Mouse (Mus musculus): Measurements from ENCODE around the gene Ccdc24. TPM values are rescaled to one million over a fixed set of nuclear protein-coding genes. Genes with fewer than 3 reads are reported as not detected.

Ccdc24 gene
- 0.71 and 0.78 TPM in 2 replicates for total RNA-seq (2021)
- long read RNA-seq, experiment 1, partial matches to known transcripts = 0 of 1 reads
- long read RNA-seq, experiment 1, other reads (novel, unspliced or antisense) = 0 of 1 reads
- long read RNA-seq, experiment 2 = 0 reads

DNA sequence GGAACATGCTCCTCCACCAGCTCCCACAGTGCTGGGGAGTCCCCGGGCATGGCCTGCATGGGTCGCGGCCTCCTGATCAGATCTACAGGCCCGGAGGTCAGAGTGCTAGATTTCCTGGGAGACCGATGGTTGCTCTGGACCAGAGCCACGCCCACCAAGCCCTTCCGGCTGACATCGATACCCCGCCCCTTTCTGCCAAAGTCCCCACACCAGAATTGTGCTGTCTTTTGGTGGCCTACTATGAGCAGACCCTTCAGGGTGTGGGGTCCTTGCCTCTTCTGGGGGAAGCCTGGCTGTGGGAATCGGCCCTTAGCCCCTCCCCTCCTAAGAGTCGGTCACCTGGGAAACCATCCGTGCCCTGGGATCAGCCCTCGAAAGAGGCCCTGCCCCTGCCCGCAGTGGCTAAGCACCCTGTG lies at the start of gene Ccdc24:
Gene Ccdc24 (minus strand): TSS at position 87 of the 416 bp plus-strand sequence.
- peak; percentile 51 for DNase-seq

DNA sequence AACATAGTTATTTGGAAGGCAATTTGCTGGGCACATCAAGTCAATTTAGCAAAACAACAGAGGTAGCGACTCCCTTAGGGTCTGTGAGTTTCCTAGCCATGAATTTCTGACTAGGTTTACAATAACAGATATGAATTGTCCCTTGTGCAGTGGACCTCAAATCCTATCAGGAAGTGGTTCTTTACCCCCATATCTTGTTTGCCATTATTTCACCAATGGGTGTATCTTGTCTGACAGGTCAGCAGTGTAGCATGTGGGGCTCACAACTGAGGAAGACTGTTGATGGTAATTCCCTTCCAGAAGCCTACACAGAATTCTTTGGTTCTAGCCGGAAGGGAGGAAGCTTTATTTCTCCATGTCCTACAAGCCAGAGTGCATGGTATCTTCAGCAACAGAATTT lies 49.0 kb upstream of the Ccdc24 start:
- no peak for DNase-seq

DNA sequence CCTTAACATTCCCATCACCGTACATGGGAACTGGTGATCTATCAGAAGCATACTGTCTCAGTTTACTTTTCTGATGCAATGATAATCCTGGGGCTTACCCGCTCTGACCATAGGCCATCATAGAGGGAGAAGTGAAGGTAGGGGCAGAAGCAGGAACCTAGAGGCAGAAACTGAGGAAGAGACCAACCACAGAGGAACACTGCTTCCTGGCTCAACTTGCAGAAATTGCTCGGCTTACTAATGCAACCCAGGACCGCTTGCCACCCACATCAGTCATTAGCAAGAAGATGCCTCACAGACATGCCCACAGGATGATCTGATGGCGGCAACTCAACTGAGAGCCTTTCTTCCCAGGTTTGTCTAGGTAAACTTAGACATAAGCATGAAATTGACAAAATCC lies 46.4 kb upstream of the Ccdc24 start:
- DNase-seq = no peak

DNA sequence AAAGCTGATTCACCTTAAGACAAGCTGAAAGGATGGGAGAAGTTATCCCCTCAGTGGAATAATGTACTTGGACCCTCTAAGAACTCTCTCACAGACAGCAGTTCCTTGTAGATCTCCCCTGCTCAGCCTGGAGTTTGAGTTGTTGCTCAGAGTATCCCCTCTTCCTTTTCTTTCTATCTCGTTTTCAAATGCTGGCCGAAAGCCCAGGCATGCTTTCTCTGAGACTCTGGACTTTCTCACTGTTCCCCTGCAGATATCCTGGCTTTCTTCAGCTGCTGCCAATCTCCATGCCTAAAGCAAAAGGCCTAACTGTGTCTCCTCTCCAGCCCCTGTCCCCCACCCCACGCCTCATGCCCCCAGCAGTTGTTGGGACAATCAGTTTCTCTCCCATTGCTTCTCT lies 45.9 kb upstream of the Ccdc24 start:
- no peak for DNase-seq

DNA sequence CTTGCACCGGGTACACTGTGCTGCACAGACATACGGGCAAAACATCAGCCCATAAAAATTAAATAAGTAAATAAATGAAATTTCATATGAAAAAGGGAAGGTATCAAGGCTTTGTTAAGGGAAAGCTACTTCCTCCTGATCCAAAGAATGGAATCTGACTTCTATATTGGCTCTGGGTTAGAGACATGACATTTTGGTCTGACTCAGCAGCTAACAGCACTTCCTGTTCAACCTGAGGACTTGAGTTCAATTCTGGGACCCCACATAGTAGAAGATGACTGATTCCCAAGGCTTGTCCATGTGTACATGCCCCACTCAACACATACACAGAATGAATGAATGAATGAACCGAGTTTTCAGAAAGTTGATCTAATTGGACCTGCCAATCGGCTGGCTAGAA lies 45.5 kb upstream of the Ccdc24 start:
- no peak for DNase-seq

DNA sequence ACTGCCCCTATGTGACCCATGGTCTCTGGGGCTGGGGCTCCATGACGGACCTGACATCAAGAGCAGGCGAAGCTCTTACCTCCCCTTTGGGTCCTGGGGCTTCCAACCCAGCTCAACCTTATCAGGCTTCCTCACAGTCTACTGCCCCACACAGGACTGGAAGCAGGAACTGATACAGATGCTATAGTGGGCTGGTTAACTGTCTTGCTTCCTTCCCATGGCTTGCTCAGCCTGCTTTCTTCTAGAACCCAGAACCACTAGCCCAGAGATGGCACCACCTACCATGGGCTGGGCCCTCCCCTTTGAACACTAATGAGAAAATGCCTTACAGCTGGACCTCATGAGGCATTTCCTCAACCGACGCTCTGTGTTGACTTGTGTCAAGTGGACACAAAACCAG lies 45.0 kb upstream of the Ccdc24 start:
- DNase-seq = no peak

DNA sequence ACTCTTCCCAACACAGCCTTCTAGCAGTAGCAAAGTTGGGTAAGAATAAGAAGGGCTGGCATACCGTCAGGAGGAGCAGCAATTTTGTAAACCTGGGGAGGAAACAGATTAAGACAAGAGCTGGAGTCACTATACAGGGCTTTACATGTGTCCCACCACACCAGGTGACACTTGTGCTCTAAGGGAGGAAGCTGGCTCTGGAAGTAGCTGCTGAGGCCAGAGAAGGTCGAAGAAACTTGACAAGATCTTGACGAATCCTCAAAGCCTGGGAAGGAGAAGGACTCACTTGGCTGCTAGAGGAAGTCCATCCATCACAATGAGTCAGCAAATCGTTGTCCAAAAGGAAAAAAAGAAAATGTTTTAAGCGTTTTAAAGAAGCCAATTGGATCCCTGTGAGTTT lies 44.0 kb upstream of the Ccdc24 start:
- no peak for DNase-seq

DNA sequence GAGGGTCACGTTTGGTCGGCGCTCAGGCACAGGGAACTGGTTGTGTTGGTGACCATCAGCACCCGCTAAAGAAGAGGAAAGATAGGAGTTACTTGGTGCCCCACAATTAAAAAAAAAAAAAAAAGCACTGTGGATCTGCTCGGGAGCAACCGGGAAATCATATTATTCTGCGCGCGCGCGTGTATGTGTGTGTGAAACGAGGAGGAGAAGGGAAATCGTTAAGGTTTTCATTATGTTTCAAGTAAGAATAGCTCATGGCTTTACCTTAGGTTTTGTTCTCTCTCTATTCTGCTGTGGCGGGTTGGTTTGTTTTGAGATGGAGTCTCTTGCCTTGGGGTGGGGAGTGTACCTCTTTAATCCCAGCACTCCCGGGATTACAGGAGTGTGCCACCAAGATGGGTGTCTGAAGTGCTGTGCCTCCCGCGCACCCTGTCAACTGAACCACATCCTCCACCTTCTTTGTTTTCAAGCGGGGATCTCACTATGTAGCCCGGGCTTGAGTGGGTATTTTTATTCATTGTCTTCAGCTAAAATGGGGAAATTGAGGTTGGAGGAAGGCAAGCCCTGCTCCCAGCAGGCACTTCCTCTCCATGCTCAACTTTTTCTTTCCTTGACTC lies 43.2 kb upstream of the Ccdc24 start:
- no peak for DNase-seq

DNA sequence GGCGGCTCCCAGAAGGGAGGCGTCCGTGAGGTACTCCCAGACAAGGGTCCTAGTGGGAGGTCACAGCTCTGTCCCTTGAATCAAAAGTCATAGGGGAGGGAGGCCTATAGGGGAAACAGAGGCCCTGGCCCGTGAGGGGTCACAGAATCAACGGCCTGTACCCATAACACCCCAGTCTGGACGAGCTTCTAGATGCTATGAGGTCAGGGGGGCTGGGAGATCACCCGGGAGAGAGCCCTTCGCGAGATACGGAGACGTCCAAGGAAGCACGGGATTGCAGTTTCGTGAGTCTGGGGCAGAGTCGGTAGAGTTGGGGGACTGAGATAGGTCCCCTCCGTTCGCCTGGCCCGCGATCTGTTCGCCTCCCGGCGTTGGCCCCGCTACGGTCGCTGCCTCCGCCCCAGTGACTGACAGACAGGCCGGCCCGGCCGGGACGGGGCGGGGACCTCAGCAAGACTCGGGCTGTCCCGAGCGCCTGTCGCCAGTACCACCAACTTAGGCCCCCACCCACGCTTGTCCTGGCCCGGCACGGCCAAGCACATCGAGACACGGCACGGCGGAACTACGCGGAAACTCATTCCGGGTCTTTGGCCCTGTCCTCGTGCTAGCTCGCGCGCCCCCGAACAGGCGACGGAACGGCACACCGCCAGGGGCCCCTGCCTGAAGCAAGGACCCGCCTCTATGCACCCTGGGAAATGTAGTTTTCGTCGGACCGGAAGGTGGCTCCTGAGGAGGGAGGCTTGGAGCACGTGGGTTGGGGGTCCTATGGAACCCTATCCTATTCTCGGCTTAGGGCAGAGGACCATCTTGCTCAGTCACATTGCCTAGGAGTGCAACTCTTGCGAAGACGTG lies 42.5 kb upstream of the Ccdc24 start, which contains the start of gene Ipo13:
Gene Ipo13 (minus strand): TSS at position 409 of the 852 bp plus-strand sequence.
- peak; percentile 95 for DNase-seq

DNA sequence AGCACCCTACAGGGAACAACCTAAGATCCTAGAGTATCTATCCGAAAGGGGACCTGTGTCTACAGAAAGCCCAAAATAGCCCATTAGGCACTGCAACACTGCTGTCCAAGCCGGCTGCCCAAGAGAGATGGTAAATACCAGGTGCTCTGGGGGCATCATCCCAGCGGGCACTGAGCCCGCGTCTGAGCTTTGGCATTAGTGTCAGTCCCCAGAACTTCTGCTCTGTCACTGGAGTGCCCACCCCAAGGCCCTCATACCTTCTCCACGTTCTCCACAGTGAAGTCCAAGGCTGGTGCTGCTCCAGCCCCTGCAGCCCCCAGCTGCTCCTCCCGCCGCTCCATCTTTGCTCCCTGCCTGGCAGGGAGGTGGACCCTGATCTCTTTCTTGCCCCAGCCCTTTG lies 41.7 kb upstream of the Ccdc24 start:
- no peak for DNase-seq

DNA sequence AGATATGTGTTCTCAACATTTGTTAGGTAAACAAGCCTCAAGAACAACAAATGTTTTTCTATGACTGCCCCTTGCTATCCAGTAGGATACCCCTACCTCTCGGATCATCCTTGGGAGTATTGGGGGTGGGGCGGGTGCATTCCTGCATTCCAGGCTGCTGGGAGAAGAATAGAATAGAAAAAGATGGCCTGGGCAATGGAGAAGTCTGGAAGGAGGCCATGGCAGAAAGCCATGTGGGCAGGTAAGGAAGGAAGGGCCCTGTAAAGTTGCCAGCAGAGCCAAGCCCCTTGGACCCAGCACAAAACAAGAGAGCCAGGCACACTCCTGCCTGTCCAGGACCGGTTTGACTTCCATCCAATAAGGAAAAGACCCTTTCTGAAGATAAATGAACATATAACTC lies 41.1 kb upstream of the Ccdc24 start:
- no peak for DNase-seq

DNA sequence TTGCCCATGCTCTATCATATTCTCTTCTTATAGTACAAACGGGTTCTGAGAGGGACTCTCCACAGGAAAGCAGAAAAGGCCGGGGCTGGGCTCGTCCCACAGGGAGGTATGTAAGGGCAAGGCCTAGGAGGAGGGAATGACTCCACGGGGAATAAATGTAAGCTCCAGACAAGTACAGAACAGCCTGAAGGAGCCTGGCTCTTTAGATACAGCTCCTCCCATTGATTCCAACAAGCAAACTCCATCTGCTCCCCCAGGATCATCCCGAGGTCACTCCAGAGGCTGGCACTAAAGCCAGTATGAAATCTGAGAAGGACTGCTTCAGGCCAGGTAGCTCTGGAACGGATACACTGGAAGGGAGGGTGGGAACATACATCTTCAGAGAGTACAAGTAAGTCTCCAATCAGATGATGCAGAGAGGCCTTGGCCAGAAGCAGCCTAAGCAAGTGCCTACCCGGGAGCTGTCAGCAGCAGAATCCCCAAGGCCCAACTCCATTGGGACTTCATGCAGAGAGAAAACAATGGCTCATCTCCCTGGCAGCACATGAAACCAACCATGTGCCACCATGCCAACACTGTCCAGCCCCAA lies 40.4 kb upstream of the Ccdc24 start:
- DNase-seq = no peak

DNA sequence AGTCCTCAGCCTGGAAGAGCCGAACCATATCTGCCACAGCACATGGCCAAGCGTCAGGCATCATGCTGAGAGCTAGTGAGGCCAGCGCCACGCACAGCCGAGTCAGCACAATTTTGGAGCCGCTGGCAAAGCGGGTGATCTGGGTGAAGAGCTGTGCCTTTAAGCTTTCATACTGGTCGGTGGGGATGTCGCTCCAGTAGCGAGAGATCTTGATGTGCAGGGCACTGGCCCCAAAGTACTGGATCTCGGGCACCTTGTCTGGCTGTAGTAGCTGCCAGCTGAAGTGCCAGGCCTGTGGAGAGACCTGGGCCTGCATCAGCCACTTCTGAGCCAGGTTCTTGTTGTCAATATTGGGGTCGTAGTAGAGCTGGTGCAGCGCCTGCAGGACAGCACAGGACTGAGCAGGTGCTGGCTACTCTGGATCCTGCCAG lies 39.8 kb upstream of the Ccdc24 start:
- no peak for DNase-seq

DNA sequence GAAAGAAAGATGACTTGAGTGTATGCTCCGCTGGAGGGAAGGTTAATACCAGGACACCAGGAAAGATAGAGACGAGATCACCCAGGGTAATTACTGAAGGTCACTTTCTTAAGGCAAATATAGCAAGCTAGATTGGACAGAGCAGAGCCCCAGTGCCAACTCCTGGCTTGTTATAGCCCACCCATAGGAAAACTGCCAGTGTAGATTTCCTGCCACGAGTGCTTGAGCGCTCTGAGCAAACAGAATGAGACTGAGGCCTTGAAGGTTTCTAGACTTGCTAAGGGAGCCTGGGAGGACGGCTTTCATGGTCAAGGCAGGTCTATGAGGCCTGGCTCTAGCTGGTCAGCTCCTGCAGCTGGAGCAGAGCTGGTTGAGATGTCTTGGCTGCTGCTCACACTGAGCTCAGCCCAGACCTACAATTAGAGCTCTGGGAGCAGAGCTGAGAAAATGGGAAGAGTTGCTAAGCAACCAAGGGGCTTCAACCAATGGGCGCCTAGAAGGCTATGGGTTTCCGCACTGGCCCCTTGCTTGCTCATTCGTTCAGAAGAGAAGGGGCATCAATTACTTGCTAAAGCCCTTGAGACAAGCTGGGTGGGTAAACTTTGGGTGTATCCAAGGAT lies 36.6 kb upstream of the Ccdc24 start:
- no peak for DNase-seq

DNA sequence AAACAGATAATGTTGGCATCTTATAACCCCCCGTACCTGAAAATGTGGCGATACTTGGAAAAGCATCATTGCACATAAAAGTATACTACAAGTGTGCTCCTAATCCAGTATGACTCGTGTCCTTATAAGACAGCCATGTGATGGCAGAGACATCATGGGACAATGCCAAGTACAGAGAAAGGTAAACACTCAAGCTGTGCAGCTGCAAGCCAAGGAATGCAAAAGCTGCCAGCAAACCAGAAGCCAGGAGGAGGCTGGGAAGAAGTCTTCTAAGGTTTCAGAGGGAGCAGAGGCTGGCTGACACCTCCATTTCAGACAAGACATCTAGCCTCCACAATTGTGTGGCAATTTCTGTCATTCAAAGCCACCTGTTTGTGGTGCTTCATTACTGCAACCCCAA lies 33.8 kb upstream of the Ccdc24 start:
- DNase-seq = peak; percentile 45

DNA sequence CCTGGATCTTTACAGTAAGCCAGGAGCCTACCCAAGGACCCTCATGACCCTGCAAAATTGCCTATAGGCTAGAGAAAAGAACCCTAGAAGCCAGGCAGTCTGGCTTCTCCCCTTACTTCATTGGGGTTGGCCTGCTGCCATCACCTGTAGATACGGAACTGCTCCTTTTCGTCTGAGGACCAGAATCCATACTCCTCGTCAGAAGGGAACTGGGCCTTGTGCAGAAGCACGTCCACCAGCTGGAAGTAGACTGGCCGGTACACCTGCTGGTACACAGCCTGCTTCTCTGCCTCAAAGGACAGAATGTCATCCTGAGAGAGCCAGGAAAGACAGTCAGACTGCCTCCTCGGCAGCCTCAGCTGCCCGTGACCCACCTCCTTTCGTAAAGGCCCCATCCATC lies 32.4 kb upstream of the Ccdc24 start:
- DNase-seq = no peak

DNA sequence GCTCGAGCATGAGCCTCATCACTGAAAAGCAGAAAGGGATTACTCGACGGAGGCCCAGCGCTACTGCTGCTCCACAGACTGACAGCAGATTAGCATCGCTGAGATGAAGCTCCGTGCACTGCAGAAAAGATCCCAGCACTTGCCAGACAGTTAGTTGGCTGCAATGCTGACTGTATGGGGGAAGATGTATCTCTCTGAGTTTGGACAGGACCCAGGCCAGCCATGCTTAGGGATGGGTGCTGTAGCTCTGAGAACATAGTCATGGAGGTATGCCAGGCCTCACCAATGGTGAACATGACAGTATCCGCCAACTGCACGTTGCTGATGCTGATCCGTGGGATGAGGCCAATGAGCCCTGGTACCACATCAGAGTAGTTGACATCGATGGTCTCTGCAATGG lies 31.7 kb upstream of the Ccdc24 start:
- no peak for DNase-seq

DNA sequence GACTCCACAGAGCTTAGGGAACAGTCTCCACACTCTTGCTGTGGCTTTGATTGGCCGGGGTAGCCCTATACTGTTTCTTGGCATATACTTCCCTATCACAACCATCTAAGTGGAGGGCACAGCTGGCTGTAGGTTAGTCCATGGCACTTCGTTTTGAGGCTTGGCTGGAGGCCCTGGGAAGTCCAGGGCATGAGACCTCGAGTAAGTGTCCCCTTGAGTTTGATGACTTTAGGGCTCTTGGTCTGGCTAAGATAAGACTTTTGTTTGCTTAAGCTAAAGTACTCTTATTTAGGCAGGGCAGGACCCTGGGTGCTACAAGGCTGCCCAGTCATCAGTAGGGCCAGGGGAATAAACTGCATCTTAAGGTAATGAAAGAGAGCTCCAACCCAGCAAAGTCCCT lies 25.8 kb upstream of the Ccdc24 start:
- no peak for DNase-seq

DNA sequence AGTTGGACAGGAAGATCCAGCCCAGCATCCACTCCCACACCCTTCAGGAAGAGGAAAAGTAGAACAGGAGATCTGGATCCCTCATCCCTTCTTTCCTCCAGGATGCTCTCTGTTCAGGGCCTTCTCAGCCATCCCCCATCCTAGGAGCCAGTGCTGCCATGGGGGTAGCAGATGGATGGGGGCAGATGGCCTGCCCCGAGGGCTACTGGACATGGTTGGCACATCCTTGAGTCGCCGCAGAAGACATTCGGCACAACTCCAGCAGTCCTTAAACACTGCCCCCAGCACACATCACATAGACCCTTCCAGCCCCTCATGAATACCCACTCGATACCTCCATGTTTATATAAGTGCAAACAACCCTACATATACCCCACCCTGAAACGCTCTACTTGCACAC lies 23.7 kb upstream of the Ccdc24 start:
- no peak for DNase-seq

DNA sequence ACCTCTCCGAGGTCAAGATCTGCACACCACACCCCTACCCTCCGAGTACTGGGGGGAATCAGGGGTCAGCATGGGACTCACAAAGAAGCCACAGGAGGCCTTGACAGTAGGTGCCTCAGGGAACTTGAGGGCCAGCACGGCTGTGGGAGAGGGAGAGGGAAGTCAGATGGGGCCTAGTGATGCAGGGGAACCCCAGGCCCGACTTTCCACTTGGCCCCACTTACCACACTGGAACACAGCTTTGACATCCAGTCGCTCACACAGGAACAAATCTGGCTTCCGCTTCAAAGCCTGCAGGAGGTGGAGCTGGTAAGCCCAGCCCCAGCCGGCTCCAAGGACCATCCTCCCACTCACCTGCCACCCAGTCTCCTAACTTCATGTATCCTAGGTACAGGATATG lies 23.0 kb upstream of the Ccdc24 start:
- DNase-seq = no peak

DNA sequence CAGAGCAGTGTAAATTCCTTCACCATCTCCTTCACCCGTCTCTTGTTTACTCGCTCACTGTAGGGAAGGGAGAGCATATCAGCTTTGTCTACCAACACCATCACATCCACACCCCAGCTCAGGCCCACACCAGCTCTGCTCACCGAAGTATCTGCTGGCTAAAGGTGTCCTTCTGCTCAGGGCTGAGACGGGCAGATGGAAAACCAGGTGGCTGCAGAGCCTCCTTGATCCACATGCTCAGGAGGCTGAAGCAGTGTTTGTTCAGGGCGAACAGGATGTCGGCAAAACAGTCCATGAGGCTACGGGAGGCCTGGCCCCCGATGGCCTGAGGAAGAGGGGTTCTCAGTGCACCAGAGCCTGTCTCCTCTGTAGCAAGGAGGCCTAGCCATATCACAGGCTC lies 22.2 kb upstream of the Ccdc24 start:
- DNase-seq = no peak

DNA sequence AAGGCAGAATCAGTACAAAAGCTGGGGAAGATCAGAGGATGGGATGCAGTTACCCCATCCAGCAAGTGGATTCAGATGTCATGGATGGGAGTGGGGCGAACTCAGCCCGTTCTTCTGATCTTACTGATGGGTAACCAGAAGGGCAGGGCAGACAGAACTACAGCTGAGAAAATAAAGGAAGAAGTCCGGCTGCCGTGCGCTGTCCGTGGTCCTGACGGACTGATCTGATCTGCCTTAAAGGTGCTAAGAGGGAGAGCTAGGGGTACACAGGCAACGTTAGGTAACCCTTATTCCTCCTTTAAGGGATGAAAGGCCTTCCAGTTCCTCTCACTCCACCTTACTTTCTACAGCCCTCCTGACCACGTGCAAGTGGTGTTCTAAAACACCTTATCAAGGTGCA lies 21.0 kb upstream of the Ccdc24 start:
- peak; percentile 77 for DNase-seq

DNA sequence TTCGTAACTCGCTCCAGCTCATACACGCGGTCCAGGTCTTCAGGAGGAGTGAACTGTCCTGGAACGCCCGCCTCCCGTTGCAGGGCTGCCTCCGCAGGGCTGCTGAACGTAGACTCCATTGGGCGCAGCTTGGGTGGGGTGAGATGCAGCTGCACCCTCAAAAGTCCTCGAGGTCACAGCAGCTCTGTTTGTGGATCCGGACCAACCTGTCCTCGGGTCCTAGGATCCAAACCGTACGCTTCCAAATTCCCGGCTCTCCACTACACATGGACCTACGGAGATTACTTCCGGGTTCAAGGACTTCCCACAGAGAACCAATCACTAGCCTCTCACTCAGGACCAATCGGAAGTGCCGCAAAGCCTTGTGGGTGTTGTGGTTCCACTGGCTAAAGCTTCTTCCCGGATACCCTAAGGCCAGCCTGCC lies 19.4 kb upstream of the Ccdc24 start, which contains the start of gene Dph2:
Gene Dph2 (minus strand): TSS at position 295 of the 424 bp plus-strand sequence.
- peak; percentile 88 for DNase-seq

All from adrenal gland, postnatal 14 days (tissue).